Mouse (Mus musculus) ZHBTc4 (cell line): Measurements from ENCODE around the gene Klhl7.

Source experiments
- DNase-seq: peaks from one replicate; pipeline ENCODE4 v3.0.0-alpha.2; 2011; ENCODE audit warnings: low read depth, low spot score

Gene Klhl7

GRCm38 (mm10) chr5:24095393-24095792 is 5.0 kb upstream of the Klhl7 start:
- DNase-seq, result no peak

GRCm38 (mm10) chr5:24095881-24096280 is 4.5 kb upstream of the Klhl7 start:
- DNase-seq, result no peak

GRCm38 (mm10) chr5:24100810-24101311 is 456 bp downstream of the Klhl7 start:
- peak; percentile 49 for DNase-seq

- DNase-seq, result no peak
These were observed 1.2 kb downstream of the Klhl7 start for GRCm38 (mm10) chr5:24101446-24102140.

- DNase-seq, result peak; percentile 54
These were observed 2.8 kb downstream of the Klhl7 start for GRCm38 (mm10) chr5:24103235-24103634.

- no peak for DNase-seq
These were observed 3.4 kb downstream of the Klhl7 start for GRCm38 (mm10) chr5:24103841-24104240.

- DNase-seq, result peak; percentile 51
These were observed 6.8 kb downstream of the Klhl7 start for GRCm38 (mm10) chr5:24107071-24107739.

GRCm38 (mm10) chr5:24107740-24108098 is 7.3 kb downstream of the Klhl7 start:
- peak; percentile 36 for DNase-seq

- peak; percentile 84 for DNase-seq
These were observed 9.7 kb downstream of the Klhl7 start for GRCm38 (mm10) chr5:24110068-24110467.

GRCm38 (mm10) chr5:24112116-24112903 is 11.9 kb downstream of the Klhl7 start:
- no peak for DNase-seq

GRCm38 (mm10) chr5:24122221-24122620 is 21.8 kb downstream of the Klhl7 start:
- no peak for DNase-seq

GRCm38 (mm10) chr5:24124175-24124574 is 23.8 kb downstream of the Klhl7 start:
- peak; percentile 22 for DNase-seq

GRCm38 (mm10) chr5:24124579-24125276 is 24.3 kb downstream of the Klhl7 start:
- DNase-seq, result no peak

GRCm38 (mm10) chr5:24125910-24126636 is 25.7 kb downstream of the Klhl7 start:
- DNase-seq, result no peak

- DNase-seq, result no peak
These were observed 26.6 kb downstream of the Klhl7 start for GRCm38 (mm10) chr5:24126967-24127366.

- no peak for DNase-seq
These were observed 46.6 kb downstream of the Klhl7 start for GRCm38 (mm10) chr5:24146964-24147363.

GRCm38 (mm10) chr5:24152199-24152598 is 51.8 kb downstream of the Klhl7 start:
- DNase-seq, result no peak

- no peak for DNase-seq
These were observed 56.4 kb downstream of the Klhl7 start for GRCm38 (mm10) chr5:24156774-24157173.

- peak; percentile 96 for DNase-seq
These were observed 64.5 kb downstream of the Klhl7 start, which contains the start of gene Nupl2 for GRCm38 (mm10) chr5:24164789-24165445. TSS of gene Nupl2 (plus strand) at chr5:24164963.

- DNase-seq, result peak; percentile 50
These were observed 66.9 kb downstream of the Klhl7 start for GRCm38 (mm10) chr5:24167263-24167662.
